Mouse (Mus musculus) embryonic facial prominence, embryonic 15.5 days (tissue): ENCODE measurements around the gene Gjb6. TPM values are rescaled to one million over a fixed set of nuclear protein-coding genes. Genes with fewer than 3 reads are reported as not detected.

Source experiments
- ATAC-seq: fragments of 200-750 bp; cut with Nextera tagmentation; 2 replicates; pipeline ENCODE4 v1.8.0; 2017; ENCODE audit warnings: low read depth, moderate TSS enrichment; ENCODE audit not compliant: insufficient number of reproducible peaks, low FRiP score, low TSS enrichment
- H3K27ac ChIP-seq: fragments of 300-500 bp; sonication (generic); replicated peaks from 2 replicates; pipeline ENCODE4 v1.5.1; 2015; ENCODE audit warnings: mild to moderate bottlenecking, inconsistent platforms
- H3K27me3 ChIP-seq: fragments of 300-500 bp; sonication (generic); 2 replicates; pipeline ENCODE4 v1.6.1; 2015; ENCODE audit warnings: inconsistent platforms
- H3K36me3 ChIP-seq: fragments of 300-500 bp; sonication (generic); 2 replicates; pipeline ENCODE4 v1.6.1; 2015; ENCODE audit warnings: mild to moderate bottlenecking, inconsistent platforms
- H3K4me1 ChIP-seq: fragments of 300-500 bp; sonication (generic); 2 replicates; pipeline ENCODE4 v1.6.1; 2015; ENCODE audit warnings: inconsistent platforms
- H3K4me2 ChIP-seq: fragments of 300-500 bp; sonication (generic); replicated peaks from 2 replicates; pipeline ENCODE4 v1.6.1; 2015; ENCODE audit warnings: mild to moderate bottlenecking, inconsistent platforms
- H3K4me3 ChIP-seq: fragments of 300-500 bp; sonication (generic); replicated peaks from 2 replicates; pipeline ENCODE4 v1.5.1; 2015; ENCODE audit warnings: mild to moderate bottlenecking, inconsistent platforms
- H3K9ac ChIP-seq: fragments of 300-500 bp; sonication (generic); 2 replicates; pipeline ENCODE4 v1.6.1; 2015; ENCODE audit warnings: inconsistent platforms
- H3K9me3 ChIP-seq: fragments of 300-500 bp; sonication (generic); replicated peaks from 2 replicates; pipeline ENCODE4 v1.6.1; 2016; ENCODE audit warnings: inconsistent platforms
- WGBS: fragments of 180-500 bp; shearing (Covaris S2); methylation state at CpG from one replicate; pipeline ENCODE4 v1.1.7; 2015; 5-methylcytosine and 5-hydroxymethylcytosine counted together
- polyA plus RNA-seq: library from polyadenylated mRNA; unstranded; fragments of >200 nt; fragmentation: Nextera tagmentation; extraction: Ambion mirVana; gene quantifications from 2 replicates; pipeline ENCODE4 v1.2.1, GENCODE M21; 2015

The Gjb6 gene
- polyA plus RNA-seq = 19.4 and 24.8 TPM in 2 replicates

DNA sequence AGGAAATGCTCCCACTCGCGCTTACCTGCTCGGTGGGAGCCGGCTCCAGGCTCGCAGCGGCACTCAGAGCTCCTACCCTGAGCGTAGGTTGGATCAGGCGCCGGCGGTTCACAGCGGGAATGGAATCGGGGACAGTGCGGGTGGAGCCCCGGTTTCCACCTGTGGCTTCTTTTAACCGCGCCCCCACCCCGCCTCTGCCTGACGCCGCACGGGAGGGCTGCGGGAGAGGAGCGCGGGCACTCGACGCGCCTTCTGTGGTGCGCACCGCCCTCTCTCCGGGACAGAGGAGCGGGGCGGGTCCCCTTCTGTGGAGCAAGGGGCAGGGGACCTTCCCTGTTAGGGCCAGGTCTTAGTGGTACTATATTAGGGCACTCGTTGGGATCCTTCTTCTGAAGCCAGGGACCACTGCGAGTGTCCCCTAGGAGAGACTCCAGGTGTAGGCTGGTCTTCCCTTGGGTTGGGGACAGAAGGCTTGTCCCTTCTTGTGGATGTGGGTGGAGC is at the start of gene Gjb6:
TSS of gene Gjb6 (minus strand) at position 451 of the 501 bp plus-strand sequence.
- H3K27ac ChIP-seq = peak within 1 kb of the TSS; percentile 22; the same call in 1 of the 2 replicates

DNA sequence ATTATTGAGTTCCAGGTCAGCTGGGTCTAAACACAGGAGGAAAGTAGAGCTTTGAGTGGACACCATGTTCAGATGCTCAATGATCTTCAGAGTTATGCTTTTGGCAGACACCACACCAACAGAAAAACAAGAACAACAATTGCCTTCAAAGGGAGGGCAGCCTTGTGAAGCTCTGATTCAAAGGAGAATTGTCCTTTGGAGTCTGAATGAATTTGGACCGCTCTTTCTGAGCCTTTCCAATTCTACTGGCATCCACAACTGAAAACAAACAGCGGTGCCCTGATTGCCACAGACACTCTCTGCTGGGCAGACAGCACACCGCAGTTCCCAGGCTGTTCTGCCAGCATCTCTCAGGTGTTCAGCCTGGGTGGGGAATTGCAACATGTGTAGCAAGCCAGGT is 32.1 kb upstream of the Gjb6 start:
- no peak for ATAC-seq
- H3K4me1 ChIP-seq = peaks cover 3% of the 10 kb centered on the region; the same call in 1 of the 2 replicates
- H3K4me3 ChIP-seq = no peak overlapping the region
- H3K9ac ChIP-seq = no peak overlapping the region
- no peak overlapping the region for H3K4me2 ChIP-seq
- no peak overlapping the region for H3K27ac ChIP-seq
- no peaks in the 10 kb centered on the region for H3K27me3 ChIP-seq
- H3K9me3 ChIP-seq = no peaks in the 10 kb centered on the region
- WGBS = 81% methylated on average over 3 of the region's 3 CpGs
- H3K36me3 ChIP-seq = no peaks in the 10 kb centered on the region

More for the DNA sequence above, at the start of gene Gjb6:
- peak within 1 kb of the TSS; percentile 58 for H3K4me2 ChIP-seq
- H3K9ac ChIP-seq = no peak within 1 kb of the TSS
- H3K36me3 ChIP-seq = no peaks in the 10 kb centered on the region
- H3K27me3 ChIP-seq = peaks cover 32% of the 10 kb centered on the region
- no peaks in the 10 kb centered on the region for H3K9me3 ChIP-seq
- peaks cover 12% of the 10 kb centered on the region for H3K4me1 ChIP-seq
- peak within 1 kb of the TSS; percentile 40 for H3K4me3 ChIP-seq
- no peak for ATAC-seq
- under 1% methylated on average over 33 of the region's 33 CpGs for WGBS

DNA sequence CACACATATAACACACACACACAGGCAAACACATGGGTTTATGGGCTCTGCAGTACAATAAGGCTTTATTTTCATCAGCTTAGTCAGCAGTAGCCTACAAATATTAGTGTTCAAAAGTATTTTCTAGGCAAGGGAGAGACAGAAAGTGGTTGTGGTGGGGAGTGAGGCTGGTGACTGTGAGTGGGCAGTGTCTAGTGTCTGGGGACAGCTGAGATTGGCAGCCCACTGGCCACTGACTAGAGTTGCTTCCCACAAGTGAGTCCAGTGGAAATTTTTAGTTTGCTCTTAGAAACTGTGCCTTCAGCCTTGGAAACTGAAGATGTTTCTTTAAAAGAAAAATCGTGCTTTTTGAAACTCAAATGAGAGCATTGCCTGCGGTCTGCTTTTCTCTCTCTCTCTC is 28.4 kb upstream of the Gjb6 start:
- ATAC-seq = no peak
- Histone ChIP-seq H3K4me3 (no peak overlapping the region), H3K27ac (no peak overlapping the region), H3K36me3 (no peaks in the 10 kb centered on the region), H3K9me3 (no peaks in the 10 kb centered on the region), H3K4me2 (no peak overlapping the region), H3K4me1 (peaks cover 3% of the 10 kb centered on the region; the same call in 1 of the 2 replicates), H3K27me3 (no peaks in the 10 kb centered on the region), H3K9ac (no peak overlapping the region)
- 49% methylated on average over 2 of the region's 2 CpGs for WGBS

- Histone ChIP-seq H3K27ac (no peak overlapping the region), H3K9me3 (no peaks in the 10 kb centered on the region), H3K4me1 (peaks cover 3% of the 10 kb centered on the region; the same call in 1 of the 2 replicates), H3K27me3 (no peaks in the 10 kb centered on the region), H3K4me2 (no peak overlapping the region), H3K4me3 (no peak overlapping the region), H3K9ac (no peak overlapping the region), H3K36me3 (no peaks in the 10 kb centered on the region)
- 50% methylated on average over 4 of the region's 4 CpGs for WGBS
- ATAC-seq = no peak
These were observed 27.8 kb upstream of the Gjb6 start for GRCm38 (mm10) chr14:57161201-57161600.

DNA sequence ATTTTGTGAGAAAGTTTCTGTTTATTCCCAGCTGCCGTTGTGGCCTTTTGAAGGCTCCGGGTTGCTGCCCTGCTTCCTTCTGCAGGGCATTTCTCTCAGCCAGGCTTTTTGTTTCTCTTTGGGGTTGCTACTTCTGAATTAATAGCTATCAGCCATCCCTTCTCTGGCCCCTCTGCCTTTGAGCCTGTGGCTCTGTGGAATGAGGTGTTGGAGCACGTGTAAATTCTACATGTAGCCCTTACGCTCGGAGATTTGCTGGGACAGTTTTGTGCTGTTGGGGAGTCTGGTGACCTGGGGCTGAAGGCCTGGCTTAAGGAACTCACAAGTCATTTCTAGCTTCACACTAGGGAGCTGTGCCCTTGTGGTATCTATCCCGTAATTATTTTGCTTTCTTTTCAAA is 21.5 kb upstream of the Gjb6 start:
- Histone ChIP-seq H3K4me2 (no peak overlapping the region), H3K4me1 (peaks cover 4% of the 10 kb centered on the region; the same call in 1 of the 2 replicates), H3K9ac (no peak overlapping the region), H3K9me3 (no peaks in the 10 kb centered on the region), H3K27me3 (no peaks in the 10 kb centered on the region), H3K27ac (no peak overlapping the region), H3K36me3 (no peaks in the 10 kb centered on the region), H3K4me3 (no peak overlapping the region)
- no peak for ATAC-seq
- 36% methylated on average over 6 of the region's 6 CpGs for WGBS

GRCm38 (mm10) chr14:57145741-57146140 is 12.3 kb upstream of the Gjb6 start:
- H3K4me3 ChIP-seq = no peak overlapping the region
- no peak for ATAC-seq
- no peak overlapping the region for H3K27ac ChIP-seq
- H3K36me3 ChIP-seq = no peaks in the 10 kb centered on the region
- no peak overlapping the region for H3K9ac ChIP-seq
- H3K4me1 ChIP-seq = no peaks in the 10 kb centered on the region
- WGBS = 46% methylated on average over 4 of the region's 4 CpGs
- H3K9me3 ChIP-seq = no peaks in the 10 kb centered on the region
- H3K27me3 ChIP-seq = no peaks in the 10 kb centered on the region
- no peak overlapping the region for H3K4me2 ChIP-seq

DNA sequence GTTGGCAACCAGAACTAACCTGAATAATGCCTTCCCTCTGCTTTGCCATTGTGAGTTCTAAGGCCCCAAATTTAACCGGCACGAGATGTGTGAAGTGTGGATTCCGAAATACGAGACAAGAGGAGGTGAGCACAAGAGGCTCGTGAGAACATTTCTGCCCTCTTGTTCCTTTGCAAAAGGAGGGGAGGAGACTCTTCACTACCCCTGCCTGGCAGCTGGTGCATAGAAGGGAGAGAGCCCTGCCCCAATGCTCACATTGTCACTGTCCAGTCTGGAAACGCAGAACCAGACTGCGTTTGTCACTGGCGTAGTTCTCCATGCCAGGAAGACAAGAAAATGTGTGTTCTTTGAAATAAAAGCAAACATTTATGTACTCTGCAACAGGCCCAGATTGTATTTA is 1.9 kb upstream of the Gjb6 start:
- no peaks in the 10 kb centered on the region for H3K9me3 ChIP-seq
- H3K27me3 ChIP-seq = peaks cover 29% of the 10 kb centered on the region
- no peaks in the 10 kb centered on the region for H3K36me3 ChIP-seq
- peaks cover 12% of the 10 kb centered on the region for H3K4me1 ChIP-seq
- no peak overlapping the region for H3K9ac ChIP-seq
- H3K27ac ChIP-seq = no peak overlapping the region
- 67% methylated on average over 8 of the region's 8 CpGs for WGBS
- no peak overlapping the region for H3K4me3 ChIP-seq
- ATAC-seq = no peak
- no peak overlapping the region for H3K4me2 ChIP-seq

GRCm38 (mm10) chr14:57127383-57127782 is 6.0 kb downstream of the Gjb6 start:
- Histone ChIP-seq H3K27ac (0 out of 2 replicates have a peak overlapping the region, but pooled peaks have one; percentile 18), H3K36me3 (no peaks in the 10 kb centered on the region), H3K4me3 (no peak overlapping the region), H3K4me2 (no peak overlapping the region), H3K4me1 (no peaks in the 10 kb centered on the region), H3K9me3 (no peaks in the 10 kb centered on the region), H3K9ac (no peak overlapping the region), H3K27me3 (peaks cover 11% of the 10 kb centered on the region)
- 51% methylated on average over 4 of the region's 4 CpGs for WGBS
- ATAC-seq = no peak

GRCm38 (mm10) chr14:57122295-57122694 is 11.1 kb downstream of the Gjb6 start:
- Histone ChIP-seq H3K27me3 (no peaks in the 10 kb centered on the region), H3K4me1 (no peaks in the 10 kb centered on the region), H3K9me3 (no peaks in the 10 kb centered on the region), H3K36me3 (no peaks in the 10 kb centered on the region), H3K27ac (no peak overlapping the region), H3K4me3 (no peak overlapping the region), H3K4me2 (no peak overlapping the region), H3K9ac (no peak overlapping the region)
- ATAC-seq = no peak
- 78% methylated on average over 7 of the region's 7 CpGs for WGBS

- Histone ChIP-seq H3K27ac (no peak within 1 kb of the TSS), H3K27me3 (no peaks in the 10 kb centered on the region), H3K36me3 (no peaks in the 10 kb centered on the region), H3K9me3 (no peaks in the 10 kb centered on the region), H3K9ac (no peak within 1 kb of the TSS), H3K4me3 (no peak within 1 kb of the TSS), H3K4me1 (no peaks in the 10 kb centered on the region), H3K4me2 (no peak within 1 kb of the TSS)
- WGBS = 28% methylated on average over 13 of the region's 13 CpGs
- ATAC-seq = no peak
These were observed 17.4 kb downstream of the Gjb6 start, which contains the start of gene Gm4491 for GRCm38 (mm10) chr14:57115823-57116544. Gene Gm4491, minus strand, starts transcription at chr14:57115883.

DNA sequence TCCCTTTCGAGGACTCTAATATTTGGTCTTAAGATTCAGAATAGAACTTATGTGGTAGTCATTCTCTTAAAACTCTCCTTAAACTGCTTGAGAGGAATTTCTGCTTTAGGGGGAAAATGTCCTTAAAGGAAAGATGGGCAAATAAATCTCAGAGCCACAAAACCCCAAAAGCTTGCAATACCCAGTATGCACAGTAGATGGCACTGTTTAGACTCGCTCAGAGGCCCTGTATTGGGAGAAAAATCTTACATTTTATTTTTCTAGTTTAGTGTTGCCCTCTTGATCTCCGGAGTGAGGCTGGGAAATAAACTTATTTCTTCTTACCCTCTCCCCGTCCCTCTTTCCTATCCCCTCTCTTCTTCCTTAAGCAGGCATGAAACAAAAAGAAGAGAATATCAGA is 24.2 kb downstream of the Gjb6 start:
- Histone ChIP-seq H3K4me3 (no peak overlapping the region), H3K4me2 (no peak overlapping the region), H3K9ac (no peak overlapping the region), H3K4me1 (peaks cover 12% of the 10 kb centered on the region), H3K36me3 (no peaks in the 10 kb centered on the region), H3K27ac (no peak overlapping the region), H3K9me3 (no peaks in the 10 kb centered on the region), H3K27me3 (peaks cover 37% of the 10 kb centered on the region)
- no peak for ATAC-seq
- WGBS = 3% methylated on average over 4 of the region's 4 CpGs

- Histone ChIP-seq H3K4me3 (no peak overlapping the region), H3K27me3 (peaks cover 50% of the 10 kb centered on the region), H3K9ac (no peak overlapping the region), H3K36me3 (no peaks in the 10 kb centered on the region), H3K9me3 (no peaks in the 10 kb centered on the region), H3K27ac (no peak overlapping the region), H3K4me1 (peaks cover 15% of the 10 kb centered on the region), H3K4me2 (no peak overlapping the region)
- 60% methylated on average over 5 of the region's 5 CpGs for WGBS
- ATAC-seq = no peak
These were observed 25.5 kb downstream of the Gjb6 start for GRCm38 (mm10) chr14:57107916-57108315.
